Mouse (Mus musculus): ENCODE measurements at regions not wholly inside any gene's neighbourhood (a gene's known extent, or its start where the extent isn't known, plus 50 kb on each side); places are given as distances from the start of the nearest gene placed in this dataset.
A peak's percentile ranks its signal among the peaks of the same experiment; 100 is the strongest.

DNA sequence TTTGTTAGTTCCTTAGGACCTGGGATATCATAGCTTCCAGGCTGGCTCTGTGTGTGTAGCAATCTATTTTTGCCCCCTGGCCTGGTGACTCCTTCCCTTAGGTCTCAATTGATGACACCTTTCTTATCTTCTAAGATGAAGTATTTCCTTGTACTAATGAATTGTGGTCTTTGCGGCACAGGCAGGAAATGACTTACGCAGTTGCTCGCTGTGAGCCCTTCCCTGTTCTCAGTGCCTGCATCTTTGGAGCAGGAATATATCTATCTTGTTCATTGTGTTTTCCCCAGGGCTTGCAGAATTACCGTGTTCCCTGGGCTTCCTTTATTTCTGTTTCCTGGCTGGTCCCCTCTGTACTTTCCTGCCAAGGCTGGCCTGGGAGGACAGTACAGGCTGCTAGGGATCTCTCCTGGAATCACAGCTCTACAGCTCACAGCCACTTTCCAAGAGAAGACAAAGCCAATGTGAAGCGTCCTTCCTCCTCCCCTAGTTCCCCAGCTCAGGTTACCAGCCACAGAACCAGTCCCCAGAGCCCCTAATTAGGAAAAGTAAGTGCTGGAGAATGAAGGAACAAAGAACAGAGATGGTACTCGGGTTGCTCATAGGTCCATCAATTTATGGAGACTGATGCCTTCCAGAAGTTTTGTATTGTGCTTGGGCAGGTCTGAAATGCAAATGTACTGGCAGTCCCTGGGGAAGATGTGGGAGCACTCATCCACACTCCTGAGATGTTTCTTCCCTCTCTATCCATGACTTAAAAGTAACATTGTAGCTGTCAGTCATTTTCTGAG is 119.2 kb upstream of the Eef2kmt start:
- no peak for DNase-seq

DNA sequence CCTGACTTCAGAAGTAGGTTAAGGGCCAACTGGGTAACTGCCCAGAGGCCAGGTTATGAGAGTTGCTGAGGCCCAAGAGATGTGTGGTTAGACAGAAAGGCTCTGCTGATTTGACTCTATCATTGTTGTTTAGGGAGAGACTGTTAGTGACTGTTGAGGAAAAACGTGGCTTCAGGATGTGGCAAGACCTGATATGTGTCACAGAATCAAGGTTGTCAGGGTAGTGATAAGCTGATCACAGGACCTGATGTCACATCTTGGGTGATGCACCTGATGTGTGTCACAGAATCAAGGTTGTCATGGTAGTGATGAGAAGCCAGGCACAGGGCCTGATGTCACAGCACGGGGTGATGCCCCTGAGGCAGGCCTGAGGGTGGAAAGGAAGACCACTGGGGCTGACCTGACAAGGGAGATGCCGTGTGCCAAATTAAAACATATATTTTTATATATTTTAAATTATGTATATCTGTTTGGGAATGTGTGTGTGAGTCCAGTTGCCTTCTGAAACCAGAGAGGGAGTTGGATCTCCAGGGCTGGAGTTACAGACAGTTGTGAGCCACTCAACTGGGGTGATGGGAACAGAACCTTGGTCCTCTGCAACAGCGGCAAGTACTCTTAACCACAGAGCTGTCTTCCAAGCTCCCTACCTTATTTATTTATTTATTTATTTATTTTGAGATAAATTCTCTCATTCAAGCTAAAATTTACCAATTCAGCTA is 115.6 kb upstream of the Eef2kmt start:
- DNase-seq: no peak

DNA sequence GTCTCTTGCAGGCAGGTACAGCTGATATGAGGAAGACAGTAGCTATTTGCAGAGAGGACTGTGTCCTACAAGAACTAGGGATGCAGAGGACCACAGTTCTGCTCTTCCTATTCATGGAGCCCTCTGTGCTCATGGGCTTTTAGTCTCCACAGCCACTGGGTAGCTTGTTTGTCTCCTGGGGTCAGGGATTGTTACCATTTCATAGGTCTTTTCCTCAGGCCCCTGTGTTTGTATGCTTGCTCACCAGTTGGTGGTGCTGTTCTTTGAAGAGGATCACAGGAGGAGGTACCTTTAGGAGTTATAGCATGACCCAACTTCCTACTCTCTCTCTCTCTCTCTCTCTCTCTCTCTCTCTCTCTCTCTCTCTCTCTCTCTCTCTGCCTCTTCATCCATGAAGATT is 114.7 kb upstream of the Eef2kmt start:
- no peak for DNase-seq

DNA sequence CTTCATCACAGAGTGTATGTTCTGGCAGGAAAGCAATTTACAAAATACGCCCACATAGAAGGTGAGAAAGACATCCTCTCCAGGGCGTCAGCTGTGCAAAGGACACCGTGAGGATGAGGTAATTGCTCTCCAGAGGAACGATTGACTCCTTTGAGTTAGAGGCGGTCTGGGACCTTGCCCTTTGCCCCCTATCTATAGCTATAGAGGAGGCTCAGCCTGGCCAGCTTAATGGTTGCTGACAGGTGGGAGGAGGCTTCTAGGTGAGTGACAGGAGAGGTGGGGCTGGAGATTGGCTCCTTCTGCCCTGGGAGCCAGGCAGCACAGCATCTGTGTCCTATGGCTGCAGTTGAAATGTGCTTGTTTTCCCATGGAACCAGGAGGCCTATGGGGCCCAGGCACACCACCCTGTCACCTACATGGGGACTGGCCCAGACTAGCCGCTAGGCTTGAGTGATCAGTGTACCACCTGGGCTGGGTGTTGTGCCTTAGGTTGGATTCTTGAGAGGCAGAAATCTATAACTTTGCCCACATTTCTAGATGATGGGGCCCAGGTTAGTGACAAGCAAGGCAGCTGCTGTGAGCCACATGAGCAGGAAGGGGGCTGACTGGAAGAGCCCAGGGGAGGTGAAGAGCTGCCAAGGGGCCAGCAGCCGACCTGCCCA is 113.2 kb upstream of the Eef2kmt start:
- no peak for DNase-seq

DNA sequence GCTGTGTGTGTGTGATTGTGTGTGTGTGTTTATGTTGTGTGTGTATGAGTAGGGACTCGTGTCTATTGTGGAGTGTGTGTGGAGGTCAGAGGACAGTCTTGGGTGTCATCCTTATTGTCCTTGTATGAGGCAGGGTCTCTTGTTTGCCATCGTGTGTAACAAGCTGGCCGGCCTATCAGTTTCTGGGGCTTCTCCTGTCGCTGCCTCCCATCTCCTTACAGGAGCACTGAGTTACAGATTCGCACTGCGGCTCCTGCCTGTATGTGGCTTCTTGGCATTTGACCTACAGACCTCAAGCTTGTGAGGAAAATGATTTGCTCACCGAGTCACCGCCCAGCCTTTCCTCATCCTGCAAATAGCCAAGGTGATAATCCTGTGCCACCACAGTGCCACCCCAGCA is 112.6 kb upstream of the Eef2kmt start:
- no peak for DNase-seq

DNA sequence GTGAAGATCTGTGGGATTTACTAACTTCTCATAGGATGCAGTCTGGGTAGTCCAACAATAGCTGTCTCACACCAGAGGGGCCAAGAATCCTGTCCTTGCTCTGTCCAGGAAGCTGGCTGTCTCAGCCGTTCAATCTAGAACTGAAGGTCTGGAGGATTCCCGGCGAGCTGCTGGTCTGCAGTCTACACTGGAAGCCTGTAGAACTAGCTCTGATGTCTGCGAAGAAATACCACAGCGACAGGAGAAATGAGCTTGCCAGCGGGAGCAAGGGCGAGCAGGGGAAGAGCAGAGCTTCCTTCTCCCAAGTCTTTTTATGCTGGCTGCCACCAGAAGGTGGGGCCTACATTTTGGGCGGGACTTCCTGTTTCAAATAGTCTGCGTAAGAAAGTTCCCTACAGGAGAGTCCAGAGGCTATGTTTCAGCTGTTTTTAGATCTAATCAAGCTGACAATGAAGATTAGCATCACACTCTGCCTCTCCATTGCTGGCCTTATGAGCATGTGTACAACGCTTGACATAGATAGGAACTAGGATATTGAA is 111.9 kb upstream of the Eef2kmt start:
- no peak for DNase-seq

DNA sequence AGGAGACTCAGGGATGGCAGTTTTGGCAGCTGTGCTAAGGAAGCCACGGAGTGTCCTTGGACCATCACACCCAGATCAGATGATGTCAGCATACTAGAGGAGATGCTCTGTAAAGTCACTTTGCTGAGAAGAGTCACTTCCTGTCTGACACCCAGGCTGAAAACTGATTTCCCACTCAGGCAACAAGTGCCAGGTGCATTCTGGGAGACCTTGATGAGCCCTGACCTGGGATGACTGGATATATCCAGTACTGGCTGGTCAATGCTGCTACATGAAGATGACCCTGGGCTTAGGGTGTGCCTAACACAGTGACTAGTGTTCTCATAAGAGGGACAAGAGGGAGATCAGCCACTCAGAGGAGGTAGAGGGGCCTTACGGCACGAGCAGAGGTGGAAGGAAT is 110.2 kb upstream of the Eef2kmt start:
- no peak for DNase-seq

DNA sequence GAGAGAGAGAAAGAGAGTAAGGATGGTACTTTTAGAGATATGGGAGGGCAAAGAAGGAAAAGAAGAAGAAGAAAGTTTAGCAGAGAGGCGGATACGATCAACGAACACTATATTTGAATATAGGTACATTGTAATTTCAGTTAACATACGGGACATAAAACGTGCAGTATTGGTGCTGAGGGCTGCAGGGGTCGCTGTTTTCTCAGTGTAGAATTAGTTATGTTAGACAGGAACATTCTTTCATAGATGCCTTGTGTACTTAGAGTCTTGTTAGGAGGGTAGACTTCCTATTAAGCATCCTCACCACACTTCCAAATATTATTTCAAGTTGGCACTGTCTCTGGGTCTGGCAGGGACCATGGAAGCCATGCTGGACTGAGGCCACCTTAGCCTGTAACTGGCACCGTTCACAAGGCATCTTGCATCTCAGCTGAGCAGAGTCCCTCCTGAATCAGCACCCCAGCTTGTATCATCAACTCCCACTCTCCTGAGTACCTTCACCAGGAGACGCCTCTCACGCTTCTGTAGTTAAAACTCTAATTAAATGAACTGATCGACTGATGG is 107.3 kb upstream of the Eef2kmt start:
- DNase-seq: no peak

DNA sequence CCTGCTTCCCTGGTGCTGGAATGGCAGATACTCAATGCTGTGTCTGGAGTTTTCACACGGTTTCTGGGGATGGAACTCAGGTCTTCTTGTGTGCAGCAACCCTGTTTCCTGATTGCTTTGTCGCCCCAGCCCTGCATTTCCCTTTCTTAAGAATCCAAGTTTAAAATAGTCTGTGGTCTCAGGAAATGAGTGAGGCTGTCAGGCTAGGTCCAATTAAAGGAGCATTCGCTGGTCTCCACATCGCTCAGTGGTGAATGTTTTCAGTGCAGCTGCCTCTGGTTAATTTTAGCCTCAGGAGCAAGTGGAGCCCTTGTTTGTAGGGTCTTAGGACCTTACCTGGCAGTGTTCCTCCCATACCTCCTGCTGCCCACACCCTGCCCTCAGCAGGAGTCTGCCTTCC is 103.4 kb upstream of the Eef2kmt start:
- DNase-seq: no peak

DNA sequence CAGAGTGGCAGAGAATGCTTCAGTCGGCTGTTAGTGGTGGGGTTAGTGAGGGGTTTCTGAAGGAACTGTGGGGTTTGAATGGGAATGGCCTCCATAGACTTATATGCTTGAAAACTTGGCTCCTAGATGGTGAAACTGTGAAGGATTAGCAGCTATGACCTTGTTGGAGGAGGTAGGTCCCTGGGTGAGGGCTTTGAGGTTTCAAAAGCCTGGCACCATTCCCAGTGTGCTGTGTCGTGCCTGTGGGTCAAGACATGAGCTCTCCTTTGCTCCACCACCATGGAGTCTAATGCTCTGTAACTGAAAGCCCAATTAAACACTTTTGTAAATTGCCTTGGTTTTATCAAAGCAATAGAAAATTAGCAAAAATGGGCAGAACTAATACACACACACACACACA is 98.1 kb upstream of the Eef2kmt start:
- DNase-seq: no peak

DNA sequence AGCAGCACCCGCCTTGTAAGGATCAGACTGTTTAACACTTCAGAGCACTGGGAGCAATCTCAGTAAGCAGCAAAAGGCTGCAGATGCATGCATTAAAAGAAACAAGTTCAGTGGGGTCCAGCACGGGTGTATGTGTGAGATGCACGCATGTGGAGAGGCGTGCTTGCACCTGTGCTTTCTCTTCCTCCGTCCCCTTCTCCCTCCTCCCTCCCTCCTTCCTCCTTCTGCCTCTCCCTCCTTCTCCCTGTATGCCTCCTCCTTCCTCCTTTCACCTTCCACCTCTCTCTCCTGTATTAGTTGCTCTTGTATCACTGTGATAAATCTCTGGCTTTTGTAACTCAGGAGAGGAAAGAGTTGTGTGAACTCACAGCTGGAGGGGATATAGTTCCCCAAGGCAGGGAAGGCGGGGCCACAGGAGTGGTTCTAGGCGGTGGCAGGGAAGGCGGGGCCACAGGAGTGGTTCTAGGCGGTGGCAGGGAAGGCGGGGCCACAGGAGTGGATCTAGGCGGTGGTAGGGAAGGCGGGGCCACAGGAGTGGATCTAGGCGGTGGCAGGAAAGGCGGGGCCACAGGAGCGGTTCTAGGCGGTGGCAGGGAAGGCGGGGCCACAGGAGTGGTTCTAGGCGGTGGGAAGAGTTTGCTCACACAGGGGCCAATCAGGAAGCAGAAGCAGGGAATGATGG is 96.2 kb upstream of the Eef2kmt start:
- no peak for DNase-seq

DNA sequence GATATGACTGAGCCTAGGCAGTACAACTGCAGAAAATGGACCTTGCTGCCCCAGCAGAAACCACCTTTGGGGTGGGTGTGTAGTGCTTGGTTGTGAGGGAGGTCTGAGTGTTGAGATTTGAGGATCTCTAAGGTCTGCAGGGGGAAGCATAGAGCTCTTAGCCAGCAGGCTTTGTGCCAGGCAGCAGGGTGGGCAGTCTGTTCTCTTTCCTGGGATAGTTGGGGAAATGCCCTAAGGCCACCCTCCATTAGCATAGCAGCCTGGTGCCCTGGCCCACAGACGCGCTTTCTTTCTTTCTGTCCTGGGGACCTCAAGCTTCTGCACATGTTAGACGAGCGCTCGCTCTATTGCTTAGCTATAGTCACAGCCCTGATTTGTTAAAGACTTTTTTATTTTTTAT is 91.4 kb upstream of the Eef2kmt start:
- DNase-seq: no peak

DNA sequence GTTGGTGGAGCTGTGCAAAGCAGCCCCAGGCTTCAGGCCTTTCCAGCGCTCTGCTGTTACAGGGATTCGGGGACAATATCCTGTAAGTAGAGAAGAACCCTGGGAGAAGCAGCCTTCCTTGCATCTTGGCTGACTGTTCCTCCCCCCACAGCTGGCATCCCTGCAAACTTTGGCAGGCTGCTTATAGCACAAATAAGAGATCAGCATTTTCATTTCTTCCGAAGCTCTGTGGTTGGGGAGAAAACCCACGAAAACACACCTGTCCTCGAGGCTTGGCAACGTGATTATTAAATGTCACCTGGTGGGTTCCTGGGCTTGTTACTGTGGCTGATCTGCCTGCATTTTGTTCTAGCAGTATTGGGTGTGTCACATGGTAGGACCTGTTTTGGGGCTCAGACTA is 86.5 kb upstream of the Eef2kmt start:
- DNase-seq: no peak

DNA sequence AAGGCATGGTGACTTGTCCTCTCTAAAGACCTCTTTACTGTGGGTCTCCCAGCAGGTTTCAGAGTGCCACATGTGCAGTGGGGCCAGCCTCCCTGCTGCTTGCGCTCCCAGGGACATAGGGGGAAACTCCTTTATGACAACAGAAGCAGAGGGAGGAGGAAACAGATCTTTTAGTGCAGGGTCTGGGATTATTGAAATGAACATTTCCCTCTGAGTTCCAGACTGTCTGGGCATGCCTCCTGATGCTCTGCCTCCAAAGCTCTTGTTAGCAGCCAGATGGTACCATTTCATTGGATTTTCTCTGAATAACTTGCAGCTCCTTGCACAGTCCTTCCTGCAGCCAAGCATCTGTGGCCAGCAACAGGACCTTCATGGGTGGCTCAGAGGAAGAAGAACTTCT is 60.5 kb upstream of the Eef2kmt start:
- no peak for DNase-seq

DNA sequence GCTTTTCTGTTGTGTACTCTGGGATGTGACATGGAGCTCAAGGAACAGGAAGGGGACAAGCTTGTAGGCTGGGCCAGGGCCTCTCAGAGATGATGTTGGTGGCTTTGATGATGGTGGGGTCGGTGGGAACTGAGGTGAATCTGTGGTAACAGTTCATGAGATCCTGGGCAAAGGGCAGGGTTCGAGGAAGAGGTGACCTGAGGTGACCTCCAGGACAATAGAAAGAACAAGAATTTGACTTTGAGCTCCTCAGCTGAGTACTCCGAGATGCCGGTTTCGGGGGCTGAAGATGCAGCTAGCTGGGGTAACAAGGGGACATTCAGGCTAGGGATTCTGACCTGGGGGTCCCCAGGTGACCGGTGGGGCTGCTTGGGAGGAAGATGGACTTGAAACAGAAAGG is 57.5 kb upstream of the Eef2kmt start:
- DNase-seq: no peak

DNA sequence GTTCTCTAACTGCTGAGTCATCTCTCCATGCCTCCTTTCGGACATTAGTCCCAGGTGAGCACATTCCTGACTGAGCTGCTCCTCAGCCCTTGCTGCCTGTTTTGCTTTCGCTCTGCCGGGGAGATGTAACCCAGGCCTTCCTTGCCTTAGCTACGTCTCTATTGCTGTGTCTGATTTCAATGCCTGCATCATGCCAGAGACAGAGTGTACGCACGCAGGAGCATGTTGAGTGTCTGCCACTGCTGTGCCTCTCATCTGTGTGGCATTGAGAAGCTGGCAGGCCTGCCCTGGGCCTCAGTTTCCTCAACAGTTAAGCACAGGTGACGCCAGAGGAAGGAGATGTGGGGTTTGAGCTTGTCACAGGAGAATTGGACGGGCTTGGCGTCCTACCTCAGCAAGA is 55.7 kb upstream of the Eef2kmt start:
- DNase-seq: no peak

DNA sequence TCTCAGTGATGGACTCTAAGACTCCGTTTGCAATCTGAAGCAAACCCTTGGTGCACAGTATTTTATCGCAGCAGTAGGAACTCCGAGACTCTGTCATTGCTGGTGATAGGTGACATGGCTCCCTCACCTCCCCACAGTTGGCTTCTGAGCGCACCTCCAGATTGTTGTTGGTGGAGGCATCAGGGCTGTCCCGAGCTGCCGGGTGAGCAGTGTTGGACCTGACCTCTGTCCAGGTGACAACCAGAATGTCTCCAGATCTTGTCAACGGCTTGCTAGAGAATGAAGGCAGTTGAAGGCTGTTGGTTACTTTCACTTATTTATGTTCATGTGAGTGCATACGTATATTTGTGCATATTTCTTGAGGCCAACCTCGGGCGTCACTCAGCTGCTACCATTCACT is 55.0 kb upstream of the Eef2kmt start:
- no peak for DNase-seq

DNA sequence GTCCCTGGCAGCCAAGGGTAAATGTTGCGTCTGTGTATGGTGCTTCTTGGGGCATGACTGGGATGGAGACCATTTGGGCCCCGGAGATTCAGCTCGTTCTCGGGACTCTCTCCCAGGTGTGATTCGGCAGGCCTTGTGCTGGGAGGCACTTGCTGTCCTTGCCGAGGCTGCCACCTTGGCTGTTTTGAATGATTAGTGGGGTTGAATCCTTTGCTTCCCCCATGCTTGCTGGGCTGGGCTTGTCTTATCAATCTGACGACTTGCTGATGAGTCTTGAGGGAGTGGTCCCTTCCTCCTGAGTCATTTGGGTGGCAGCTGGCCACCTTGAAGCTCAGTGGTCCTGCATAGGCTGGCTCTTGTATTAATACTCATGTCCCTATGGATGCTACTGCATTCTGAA is 52.0 kb upstream of the Eef2kmt start:
- DNase-seq: no peak

DNA sequence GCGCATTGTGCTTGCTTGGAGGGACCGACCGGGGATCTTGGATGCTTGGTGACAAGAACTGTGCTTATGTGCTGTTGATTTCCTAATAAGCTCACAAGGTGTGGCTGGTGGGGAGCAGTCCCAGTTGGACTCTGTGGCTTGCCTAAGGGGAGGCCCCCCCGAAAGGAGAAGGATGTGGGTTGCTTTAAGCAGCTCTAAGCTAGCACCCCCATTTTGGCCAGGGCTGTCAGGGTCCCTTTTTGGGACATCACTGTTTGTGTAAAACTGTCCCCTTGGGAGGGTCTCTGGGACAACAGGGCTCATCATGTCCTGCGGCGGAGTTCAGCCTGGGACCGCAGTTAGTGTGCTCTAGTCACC is 51.4 kb upstream of the Eef2kmt start:
- no peak for DNase-seq

DNA sequence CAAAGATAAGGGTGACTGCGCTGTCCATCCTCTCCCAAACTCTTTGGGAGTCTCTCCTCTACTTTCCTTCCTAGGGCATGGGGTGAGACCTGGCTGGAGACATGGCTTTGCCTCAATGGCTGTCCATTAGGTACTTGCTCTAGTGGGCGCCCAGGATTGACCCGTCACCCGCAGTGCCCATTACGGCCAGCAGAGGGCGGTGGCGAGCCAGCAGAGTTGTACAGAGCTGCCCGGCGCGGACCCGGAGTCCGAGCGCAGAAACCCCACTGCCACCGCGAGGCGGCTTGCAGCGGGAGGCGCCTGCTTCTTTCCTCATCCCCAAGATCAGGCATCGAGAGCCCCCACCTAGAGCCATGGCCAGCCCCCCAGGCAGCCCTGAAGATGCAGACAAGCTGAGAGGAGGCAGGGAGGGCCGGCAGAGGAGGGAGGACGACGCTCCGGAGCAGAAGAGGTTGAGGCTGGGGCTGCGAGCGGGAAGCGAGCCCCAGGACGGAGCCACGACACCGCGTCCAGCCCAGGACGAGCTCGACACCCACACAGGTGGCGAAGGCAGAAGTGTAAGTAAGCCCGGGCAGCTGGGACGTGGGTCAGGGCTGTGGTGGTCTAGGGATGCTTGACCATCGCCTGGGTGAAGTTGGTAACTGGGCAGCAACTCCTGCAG is 50.9 kb upstream of the Eef2kmt start:
- DNase-seq: peak; percentile 81

Measured in cerebellum, adult 11 months (tissue).